Mouse (Mus musculus) heart, embryonic 13.5 days (tissue): ENCODE results near the gene Fam120a. TPM values are rescaled to one million over a fixed set of nuclear protein-coding genes. Genes with fewer than 3 reads are reported as not detected.

Experiments
- ATAC-seq: fragments of 200-750 bp; cut with Nextera tagmentation; 2 replicates; pipeline ENCODE4 v1.8.0; 2017; ENCODE audit warnings: moderate TSS enrichment; ENCODE audit not compliant: insufficient number of reproducible peaks, low FRiP score, low TSS enrichment; ENCODE audit errors: extremely low read depth
- H3K27ac ChIP-seq: fragments of 300-500 bp; sonication (generic); replicated peaks from 2 replicates; pipeline ENCODE4 v1.5.1; 2015; ENCODE audit warnings: moderate library complexity, mild to moderate bottlenecking, inconsistent platforms
- H3K27me3 ChIP-seq: fragments of 300-500 bp; sonication (generic); replicated peaks from 2 replicates; pipeline ENCODE4 v1.6.1; 2015; ENCODE audit warnings: mild to moderate bottlenecking, inconsistent platforms
- H3K36me3 ChIP-seq: fragments of 300-500 bp; sonication (generic); 2 replicates; pipeline ENCODE4 v1.6.1; 2015; ENCODE audit warnings: mild to moderate bottlenecking, inconsistent platforms
- H3K4me1 ChIP-seq: fragments of 300-500 bp; sonication (generic); 2 replicates; pipeline ENCODE4 v1.6.1; 2015; ENCODE audit warnings: inconsistent platforms
- H3K4me2 ChIP-seq: fragments of 300-500 bp; sonication (generic); 2 replicates; pipeline ENCODE4 v1.6.1; 2015; ENCODE audit warnings: inconsistent platforms, mild to moderate bottlenecking, moderate library complexity
- H3K4me3 ChIP-seq: fragments of 300-500 bp; sonication (generic); 2 replicates; pipeline ENCODE4 v1.5.1; 2015; ENCODE audit warnings: moderate library complexity, mild to moderate bottlenecking, inconsistent platforms
- H3K9ac ChIP-seq: fragments of 300-500 bp; sonication (generic); 2 replicates; pipeline ENCODE4 v1.6.1; 2015; ENCODE audit warnings: inconsistent platforms, mild to moderate bottlenecking, moderate library complexity
- H3K9me3 ChIP-seq: fragments of 300-500 bp; sonication (generic); 2 replicates; pipeline ENCODE4 v1.6.1; 2016; ENCODE audit warnings: inconsistent platforms
- WGBS: fragments of 180-500 bp; shearing (Covaris S2); methylation state at CpG from one replicate; pipeline ENCODE4 v1.1.7; 2015; ENCODE audit warnings: mixed read lengths; 5-methylcytosine and 5-hydroxymethylcytosine counted together
- polyA plus RNA-seq: library from polyadenylated mRNA; unstranded; fragments of >200 nt; fragmentation: Nextera tagmentation; extraction: Ambion mirVana; gene quantifications from 2 replicates; pipeline ENCODE4 v1.2.1, GENCODE M21; 2015

Fam120a gene
- polyA plus RNA-seq, 1 experiment from 2014 or later, result 17.2 TPM

DNA sequence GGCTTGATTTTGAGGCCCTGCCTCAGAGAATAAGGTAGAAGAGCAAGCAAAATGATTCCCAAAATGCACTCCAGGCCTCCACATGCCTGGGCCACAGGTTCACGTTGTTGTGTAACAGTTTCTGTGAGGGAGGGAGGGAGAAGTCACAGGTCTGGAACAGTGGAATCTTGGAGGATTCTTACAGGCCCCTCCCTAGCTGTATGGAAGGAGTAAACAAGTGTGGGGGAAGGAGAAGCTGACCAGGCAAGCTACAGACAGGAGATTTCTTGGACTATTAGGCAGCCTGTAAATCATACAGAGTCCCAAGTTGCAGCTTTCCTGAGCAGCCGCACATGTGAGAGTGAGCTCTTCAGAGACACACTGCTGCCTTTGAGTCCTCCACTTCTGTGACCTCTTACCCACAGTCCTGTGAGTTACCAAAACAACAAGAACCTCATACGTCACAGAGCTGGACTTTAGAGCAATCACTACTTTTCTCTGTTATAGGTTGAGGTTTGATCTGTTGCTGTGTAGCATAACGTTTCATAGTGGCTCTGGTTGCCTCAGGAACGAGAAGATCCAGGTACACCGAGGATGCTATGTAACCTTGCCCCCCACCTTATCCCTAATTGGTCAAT is 14.8 kb upstream of the Fam120a start:
- Histone ChIP-seq H3K36me3 (no peaks in the 10 kb centered on the region), H3K4me2 (no peak overlapping the region), H3K4me3 (no peak overlapping the region), H3K9me3 (no peaks in the 10 kb centered on the region), H3K9ac (no peak overlapping the region), H3K27ac (no peak overlapping the region), H3K4me1 (peaks cover 17% of the 10 kb centered on the region), H3K27me3 (no peaks in the 10 kb centered on the region)
- WGBS, result 72% methylated on average over 6 of the region's 6 CpGs
- no peak for ATAC-seq

DNA sequence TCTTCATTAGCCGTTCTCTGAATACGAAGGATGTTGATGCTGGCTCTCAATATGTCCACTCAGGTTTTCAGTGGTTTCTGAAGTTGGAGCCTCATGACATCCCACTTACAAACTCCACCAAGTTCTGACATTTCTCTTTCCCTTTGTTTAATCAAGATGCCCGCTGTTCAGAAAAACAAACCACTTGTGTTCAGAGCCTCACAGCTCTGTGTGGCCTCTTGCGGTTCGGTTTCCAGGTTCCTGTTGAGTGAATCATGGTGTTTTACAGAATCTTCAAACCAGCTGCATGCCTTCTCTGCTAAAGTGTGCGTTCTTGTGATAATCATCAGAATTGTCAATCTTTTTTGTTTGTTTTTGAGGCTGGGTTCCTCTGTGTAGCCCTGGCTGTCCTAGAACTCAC is 11.3 kb upstream of the Fam120a start:
- 74% methylated on average over 6 of the region's 6 CpGs for WGBS
- Histone ChIP-seq H3K4me2 (no peak overlapping the region), H3K27ac (no peak overlapping the region), H3K9ac (no peak overlapping the region), H3K4me3 (no peak overlapping the region), H3K27me3 (no peaks in the 10 kb centered on the region), H3K36me3 (no peaks in the 10 kb centered on the region), H3K9me3 (no peaks in the 10 kb centered on the region), H3K4me1 (peaks cover 17% of the 10 kb centered on the region)
- ATAC-seq, result no peak

DNA sequence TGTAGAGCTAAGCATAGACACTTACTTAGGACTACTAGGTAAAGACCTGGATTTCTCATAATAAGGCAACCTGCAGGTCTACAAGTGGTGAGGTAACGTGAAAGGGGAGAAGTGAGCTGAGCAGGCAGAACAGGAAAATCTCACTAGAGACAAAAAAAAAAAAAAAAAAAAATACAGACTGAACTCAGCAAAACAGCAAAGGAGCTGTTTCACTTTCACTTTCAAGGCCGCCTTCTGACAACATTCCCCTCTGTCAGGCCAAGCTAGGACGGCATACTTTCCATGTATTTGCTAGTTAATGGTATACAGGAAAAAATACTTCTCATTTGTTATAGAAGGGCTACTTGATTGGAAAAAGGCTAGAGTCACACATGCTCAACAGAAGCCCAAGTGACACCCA is 10.0 kb upstream of the Fam120a start:
- no peak overlapping the region for H3K9ac ChIP-seq
- WGBS, result 46% methylated on average over 3 of the region's 3 CpGs
- no peaks in the 10 kb centered on the region for H3K9me3 ChIP-seq
- peaks cover 17% of the 10 kb centered on the region for H3K4me1 ChIP-seq
- ATAC-seq, result no peak
- peak overlapping the region; percentile 22; the same call in 1 of the 2 replicates for H3K4me2 ChIP-seq
- H3K27ac ChIP-seq, result no peak overlapping the region
- no peaks in the 10 kb centered on the region for H3K36me3 ChIP-seq
- no peaks in the 10 kb centered on the region for H3K27me3 ChIP-seq
- H3K4me3 ChIP-seq, result no peak overlapping the region

DNA sequence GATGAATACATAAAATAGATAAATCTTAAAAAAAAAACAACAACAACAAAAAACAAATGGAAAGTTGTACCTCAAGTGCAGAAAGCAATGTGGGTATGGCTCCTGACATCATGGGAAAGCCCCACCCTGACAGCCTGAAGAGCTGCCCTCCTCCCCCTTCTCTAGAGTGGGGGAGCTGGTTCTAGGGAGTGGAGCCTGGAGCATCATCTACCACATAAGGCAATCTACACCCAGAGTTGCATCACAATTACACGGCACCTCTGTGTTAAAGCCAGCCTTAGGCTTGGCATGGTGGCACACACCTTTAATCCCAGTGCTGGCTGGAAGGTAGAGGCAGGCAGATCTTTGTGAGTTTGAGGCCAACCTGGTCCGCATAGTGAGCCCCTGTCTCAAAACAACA is 6.9 kb upstream of the Fam120a start:
- 79% methylated on average over 2 of the region's 2 CpGs for WGBS
- Histone ChIP-seq H3K27me3 (no peaks in the 10 kb centered on the region), H3K9ac (no peak overlapping the region), H3K4me1 (peaks cover 24% of the 10 kb centered on the region), H3K27ac (no peak overlapping the region), H3K36me3 (peaks cover 13% of the 10 kb centered on the region), H3K9me3 (no peaks in the 10 kb centered on the region), H3K4me2 (no peak overlapping the region), H3K4me3 (no peak overlapping the region)
- no peak for ATAC-seq

DNA sequence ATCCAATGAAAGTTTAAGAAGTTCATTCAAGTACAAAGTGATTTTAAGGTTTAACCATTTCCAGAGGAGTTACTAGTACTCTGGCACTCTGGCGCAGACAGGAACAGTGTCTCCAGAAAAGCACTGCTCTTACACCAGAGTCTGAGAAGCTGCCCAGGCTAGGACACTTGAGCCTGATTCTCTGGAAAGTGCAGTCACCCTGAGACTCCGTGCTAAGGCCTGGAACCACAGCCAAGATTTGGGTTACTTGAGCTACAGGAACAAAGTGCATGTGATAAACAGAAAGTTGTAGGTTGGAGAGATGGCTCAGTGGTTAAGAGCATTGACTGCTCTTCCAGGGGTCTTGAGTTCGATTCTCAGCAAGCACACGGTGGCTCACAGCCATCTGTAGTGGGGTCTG is 6.4 kb upstream of the Fam120a start:
- Histone ChIP-seq H3K9me3 (no peaks in the 10 kb centered on the region), H3K4me3 (no peak overlapping the region), H3K4me1 (peaks cover 24% of the 10 kb centered on the region), H3K27me3 (no peaks in the 10 kb centered on the region), H3K4me2 (no peak overlapping the region), H3K27ac (no peak overlapping the region), H3K36me3 (peaks cover 13% of the 10 kb centered on the region), H3K9ac (no peak overlapping the region)
- ATAC-seq, result no peak
- 79% methylated on average over 4 of the region's 4 CpGs for WGBS

DNA sequence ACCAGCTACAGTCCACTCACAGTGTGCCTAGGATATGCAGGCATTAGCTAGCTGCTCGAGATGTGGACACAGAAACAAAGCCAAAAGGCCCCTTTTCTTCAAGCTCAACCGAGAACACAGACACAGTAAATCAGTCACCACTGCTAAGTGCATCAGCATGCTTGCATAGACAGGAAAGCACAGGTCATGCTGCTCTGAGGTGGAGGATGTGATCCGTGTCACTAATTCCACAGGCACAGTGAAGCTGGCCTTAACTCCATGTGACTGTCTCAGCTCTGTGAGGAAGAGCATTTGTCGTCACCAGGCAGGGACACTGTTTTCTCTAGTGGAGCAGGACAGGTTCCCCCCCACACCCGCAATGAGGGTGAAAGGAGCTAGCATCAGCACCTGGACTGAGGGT is 5.4 kb upstream of the Fam120a start:
- ATAC-seq, result no peak
- Histone ChIP-seq H3K4me1 (peaks cover 20% of the 10 kb centered on the region), H3K27me3 (no peaks in the 10 kb centered on the region), H3K4me2 (no peak overlapping the region), H3K4me3 (no peak overlapping the region), H3K36me3 (peaks cover 13% of the 10 kb centered on the region), H3K9ac (no peak overlapping the region), H3K27ac (no peak overlapping the region), H3K9me3 (no peaks in the 10 kb centered on the region)
- WGBS, result 60% methylated on average over 5 of the region's 5 CpGs

DNA sequence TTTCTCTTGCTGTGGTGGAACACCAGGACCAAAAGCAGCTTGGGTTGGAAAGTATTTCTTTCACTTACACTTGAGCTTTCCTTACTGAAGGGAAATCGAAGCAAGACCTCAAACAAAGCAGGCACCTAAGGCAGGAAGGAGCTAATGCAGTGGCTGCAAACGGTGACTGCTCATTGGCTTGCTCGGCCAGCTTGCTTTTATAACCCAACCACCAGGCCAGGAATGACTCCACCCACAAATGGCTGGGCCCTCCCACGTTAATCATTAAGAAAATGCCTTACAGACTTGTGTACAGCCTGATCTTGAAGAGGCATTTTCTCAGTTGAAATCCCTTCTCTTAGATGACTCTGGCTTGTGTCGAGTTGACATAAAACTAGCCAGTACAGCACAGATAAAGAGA is 3.2 kb upstream of the Fam120a start:
- no peak overlapping the region for H3K9ac ChIP-seq
- 63% methylated on average over 5 of the region's 5 CpGs for WGBS

DNA sequence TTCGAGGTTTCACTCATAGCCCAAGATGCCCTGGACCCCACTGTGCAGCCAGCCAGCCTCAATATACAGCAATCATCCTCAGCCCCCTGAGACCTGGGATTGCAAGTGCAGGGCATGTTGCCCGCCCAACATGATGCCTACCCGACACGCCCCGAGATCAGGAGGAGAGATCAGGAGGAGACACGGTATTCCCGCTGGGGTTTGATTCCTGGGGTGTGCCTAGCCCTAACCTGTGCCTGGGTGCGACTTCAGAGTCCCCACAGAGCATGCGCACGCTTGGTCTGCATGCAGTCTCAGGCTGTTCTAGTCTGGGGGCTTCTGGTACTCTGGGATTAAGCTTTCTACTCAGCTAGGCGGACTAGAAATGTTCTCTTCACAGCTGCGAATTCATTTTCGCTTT is 2.7 kb upstream of the Fam120a start:
- Histone ChIP-seq H3K9ac (no peak overlapping the region; the same call in 1 of the 2 replicates), H3K27ac (no peak overlapping the region)

More for the DNA sequence above, 3.2 kb upstream of the Fam120a start:
- Histone ChIP-seq H3K4me1 (peaks cover 24% of the 10 kb centered on the region), H3K27me3 (no peaks in the 10 kb centered on the region), H3K4me2 (no peak overlapping the region), H3K4me3 (no peak overlapping the region), H3K27ac (no peak overlapping the region), H3K9me3 (no peaks in the 10 kb centered on the region), H3K36me3 (peaks cover 13% of the 10 kb centered on the region)
- ATAC-seq, result no peak

DNA sequence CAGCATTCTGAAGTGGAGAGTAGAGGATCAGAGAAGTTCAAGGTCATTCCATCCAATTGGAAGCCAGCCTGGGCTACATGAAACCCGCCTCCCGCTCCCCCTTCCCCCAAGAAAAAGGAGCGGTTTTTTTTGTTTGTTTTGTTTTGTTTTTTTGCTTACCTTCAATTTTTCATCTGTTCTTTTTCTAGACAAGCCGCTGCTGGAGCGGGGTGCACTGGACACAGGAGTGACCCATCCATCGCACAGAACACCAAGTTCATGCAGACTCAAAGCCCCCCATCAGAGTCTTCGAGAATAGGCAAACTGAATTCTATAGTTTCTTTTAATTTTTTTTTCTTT is 902 bp upstream of the Fam120a start:
- H3K9ac ChIP-seq, result peak overlapping the region; percentile 97
- H3K27me3 ChIP-seq, result no peaks in the 10 kb centered on the region
- H3K4me1 ChIP-seq, result peaks cover 47% of the 10 kb centered on the region
- 6% methylated on average over 7 of the region's 7 CpGs for WGBS
- H3K36me3 ChIP-seq, result peaks cover 18% of the 10 kb centered on the region
- H3K9me3 ChIP-seq, result no peaks in the 10 kb centered on the region
- ATAC-seq, result no peak
- H3K4me3 ChIP-seq, result peak overlapping the region; percentile 81
- H3K4me2 ChIP-seq, result peak overlapping the region; percentile 94
- peak overlapping the region; percentile 99 for H3K27ac ChIP-seq

More for the DNA sequence above, 2.7 kb upstream of the Fam120a start:
- no peak overlapping the region for H3K4me2 ChIP-seq
- no peak overlapping the region for H3K4me3 ChIP-seq
- no peak for ATAC-seq
- H3K27me3 ChIP-seq, result no peaks in the 10 kb centered on the region
- peaks cover 13% of the 10 kb centered on the region for H3K36me3 ChIP-seq
- WGBS, result 75% methylated on average over 13 of the region's 13 CpGs
- no peaks in the 10 kb centered on the region for H3K9me3 ChIP-seq
- peaks cover 29% of the 10 kb centered on the region for H3K4me1 ChIP-seq

DNA sequence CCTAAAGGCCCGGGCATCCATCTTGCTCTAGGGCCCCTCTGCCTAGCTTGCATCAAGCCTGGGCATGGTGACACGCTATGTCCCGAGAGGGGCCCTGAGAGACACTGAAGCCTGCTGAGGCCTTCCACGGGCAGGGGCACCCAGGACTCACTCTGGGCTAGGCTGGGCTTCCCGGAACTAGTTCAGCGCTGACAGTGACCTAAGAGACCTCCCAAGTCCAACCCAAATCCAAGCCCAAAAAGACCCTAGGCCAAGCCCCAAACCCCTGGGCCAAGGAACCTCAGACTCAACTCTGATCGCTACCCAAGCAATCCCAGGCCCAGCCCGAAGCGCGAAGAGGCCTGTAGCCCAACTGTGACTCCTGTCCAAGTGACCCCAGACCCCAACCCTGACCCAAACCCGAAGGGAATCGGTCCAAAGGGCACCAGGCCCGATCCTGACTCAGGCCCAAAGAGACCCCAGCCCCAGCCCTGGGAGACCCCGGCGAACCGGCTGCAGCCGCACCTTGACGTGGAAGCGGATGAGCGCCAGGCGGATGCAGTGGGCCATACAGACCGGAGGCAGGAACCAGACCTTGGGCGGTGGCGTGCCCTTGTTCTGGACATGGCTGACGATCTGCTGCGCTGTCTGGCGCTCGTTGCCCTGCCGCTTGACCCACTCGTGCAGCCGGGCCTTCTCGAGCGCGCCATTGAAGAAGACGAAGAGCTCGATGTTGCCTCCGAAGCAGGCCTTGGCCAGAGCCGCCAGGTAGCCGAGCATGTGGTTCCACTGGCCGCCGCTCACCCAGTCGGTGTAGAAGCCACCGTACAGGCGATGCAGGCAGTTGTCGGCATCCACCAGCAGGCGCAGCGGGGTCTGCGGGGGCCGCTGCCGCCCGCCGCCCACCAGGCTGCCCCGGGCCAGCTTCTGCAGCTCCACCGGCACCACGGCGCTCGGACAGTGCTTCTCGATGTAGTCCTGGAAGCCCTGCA is 681 bp downstream of the Fam120a start:
- ATAC-seq, result no peak
- peak overlapping the region; percentile 99 for H3K27ac ChIP-seq
- WGBS, result under 1% methylated on average over 55 of the region's 58 CpGs
- no peaks in the 10 kb centered on the region for H3K9me3 ChIP-seq
- peaks cover 18% of the 10 kb centered on the region for H3K36me3 ChIP-seq
- no peaks in the 10 kb centered on the region for H3K27me3 ChIP-seq
- H3K4me3 ChIP-seq, result peak overlapping the region; percentile 81
- peaks cover 60% of the 10 kb centered on the region for H3K4me1 ChIP-seq
- H3K4me2 ChIP-seq, result peak overlapping the region; percentile 94
- peak overlapping the region; percentile 97 for H3K9ac ChIP-seq

DNA sequence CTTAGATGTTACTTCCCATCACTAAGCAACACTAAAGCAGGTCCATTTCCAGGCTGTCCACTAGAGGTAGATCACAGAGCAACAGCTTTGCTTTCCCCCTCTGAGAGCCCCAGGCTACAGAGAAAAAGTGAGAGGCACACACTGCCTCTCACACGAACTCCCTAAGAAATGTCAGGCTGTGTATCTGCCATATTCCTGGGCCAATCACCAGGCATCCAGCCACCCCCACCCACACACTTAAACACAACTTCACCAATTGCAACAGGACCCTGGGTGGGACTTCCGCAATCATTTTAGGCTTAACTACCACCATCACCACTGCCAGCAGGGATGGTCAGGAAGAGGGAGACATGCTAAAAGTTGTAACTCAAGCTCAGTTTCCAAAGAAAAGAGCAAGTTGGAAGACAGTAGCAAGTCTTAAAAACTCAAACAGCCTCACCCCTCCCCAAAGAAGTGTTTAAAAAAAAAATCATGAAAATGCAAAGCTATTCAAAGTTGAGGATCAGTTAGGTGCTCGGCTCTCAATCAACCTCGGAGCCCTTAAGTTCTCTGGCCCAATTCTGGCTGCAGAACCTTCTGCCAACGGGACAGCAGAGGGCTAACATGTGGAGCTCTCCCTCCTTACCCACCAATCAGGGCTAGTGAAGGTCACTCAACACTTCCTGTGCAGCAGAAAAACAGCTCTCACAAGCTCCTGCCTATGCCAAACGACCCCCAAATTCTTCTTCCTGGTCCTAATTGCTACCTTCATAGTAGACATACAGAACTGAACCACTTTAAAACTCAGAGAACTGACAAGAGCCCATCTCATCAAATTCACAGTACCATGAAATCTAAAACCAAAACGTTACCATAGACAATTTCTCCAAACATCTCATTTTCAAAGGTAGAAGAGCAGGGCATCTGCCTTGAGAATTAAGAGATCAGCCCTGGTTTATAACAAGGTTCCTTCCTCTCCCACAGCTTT is 2.0 kb downstream of the Fam120a start:
- H3K9me3 ChIP-seq, result no peaks in the 10 kb centered on the region
- no peak for ATAC-seq
- 9% methylated on average over 7 of the region's 7 CpGs for WGBS
- peak overlapping the region; percentile 94 for H3K4me2 ChIP-seq
- H3K9ac ChIP-seq, result peak overlapping the region; percentile 97
- peak overlapping the region; percentile 99 for H3K27ac ChIP-seq
- H3K4me1 ChIP-seq, result peaks cover 68% of the 10 kb centered on the region
- peaks cover 10% of the 10 kb centered on the region for H3K36me3 ChIP-seq
- peak overlapping the region; percentile 81 for H3K4me3 ChIP-seq
- no peaks in the 10 kb centered on the region for H3K27me3 ChIP-seq
